Mouse (Mus musculus) layer of hippocampus, postnatal 25 days (tissue): Measurements from ENCODE around the gene Ksr2. TPM values are rescaled to one million over a fixed set of nuclear protein-coding genes. Genes with fewer than 3 reads are reported as not detected.

ENCODE experiments used
- total RNA-seq, 2 experiments: library from RNA; stranded (reverse); gene quantifications; 2 replicates each; pipeline ENCODE4 v1.2.3; 2021

The Ksr2 gene
- total RNA-seq, 2 experiments from 2014 or later, result 29.0 to 43.1 TPM

Other genes with a start within 250 kb of the Ksr2 start
- 100 to 1,000 TPM; 698 to 787 TPM for gene Pebp1, start 126.4 kb upstream of the Ksr2 start, total RNA-seq
- 1 to 10 TPM; 2.0 to 2.6 TPM for gene Vsig10, start 94.9 kb upstream of the Ksr2 start, total RNA-seq
- gene Wsb2, start 56.7 kb upstream of the Ksr2 start, total RNA-seq, result 100 to 1,000 TPM; 264 to 285 TPM
- 10 to 100 TPM; 11.6 to 18.9 TPM for gene Rfc5, start 25.0 kb upstream of the Ksr2 start, total RNA-seq